Mouse (Mus musculus): ENCODE results near the gene Acot6.

The Acot6 gene

GRCm38 (mm10) chr12:84153414-84153813 lies 53.0 kb downstream of the Acot6 start:
- peaks cover 21% of the 10 kb centered on the region for H3K36me3 ChIP-seq (ENCODE audit: control insufficient read depth, insufficient read depth, low read length, poor library complexity, severe bottlenecking)

GRCm38 (mm10) chr12:84154786-84155522 lies 54.5 kb downstream of the Acot6 start:
- DNase-seq (ENCODE audit: low read depth, low spot score) = no peak
- no peaks in the 10 kb centered on the region for H3K27me3 ChIP-seq (ENCODE audit: control insufficient read depth, insufficient read depth, low read length, poor library complexity, severe bottlenecking)
- peaks cover 31% of the 10 kb centered on the region for H3K36me3 ChIP-seq (ENCODE audit: control insufficient read depth, insufficient read depth, low read length, poor library complexity, severe bottlenecking)

More at GRCm38 (mm10) chr12:84153414-84153813, 53.0 kb downstream of the Acot6 start:
- DNase-seq (ENCODE audit: low read depth, low spot score) = no peak
- H3K27me3 ChIP-seq (ENCODE audit: control insufficient read depth, insufficient read depth, low read length, poor library complexity, severe bottlenecking) = no peaks in the 10 kb centered on the region

GRCm38 (mm10) chr12:84155523-84155871 lies 55.0 kb downstream of the Acot6 start:
- Histone ChIP-seq H3K36me3 (ENCODE audit: control insufficient read depth, insufficient read depth, low read length, poor library complexity, severe bottlenecking) (peaks cover 36% of the 10 kb centered on the region), H3K27me3 (ENCODE audit: control insufficient read depth, insufficient read depth, low read length, poor library complexity, severe bottlenecking) (no peaks in the 10 kb centered on the region)
- DNase-seq (ENCODE audit: low read depth, low spot score) = no peak

GRCm38 (mm10) chr12:84156210-84156609 lies 55.8 kb downstream of the Acot6 start:
- no peak for DNase-seq (ENCODE audit: low read depth, low spot score)
- H3K36me3 ChIP-seq (ENCODE audit: control insufficient read depth, insufficient read depth, low read length, poor library complexity, severe bottlenecking) = peaks cover 38% of the 10 kb centered on the region
- no peaks in the 10 kb centered on the region for H3K27me3 ChIP-seq (ENCODE audit: control insufficient read depth, insufficient read depth, low read length, poor library complexity, severe bottlenecking)

- Histone ChIP-seq H3K27me3 (ENCODE audit: control insufficient read depth, insufficient read depth, low read length, poor library complexity, severe bottlenecking) (no peaks in the 10 kb centered on the region), H3K36me3 (ENCODE audit: control insufficient read depth, insufficient read depth, low read length, poor library complexity, severe bottlenecking) (peaks cover 33% of the 10 kb centered on the region)
- DNase-seq (ENCODE audit: low read depth, low spot score) = no peak
Observed at GRCm38 (mm10) chr12:84158156-84158555, 57.7 kb downstream of the Acot6 start.

GRCm38 (mm10) chr12:84160491-84160890 lies 60.0 kb downstream of the Acot6 start:
- peaks cover 35% of the 10 kb centered on the region for H3K36me3 ChIP-seq (ENCODE audit: control insufficient read depth, insufficient read depth, low read length, poor library complexity, severe bottlenecking)
- no peak for DNase-seq (ENCODE audit: low read depth, low spot score)
- no peaks in the 10 kb centered on the region for H3K27me3 ChIP-seq (ENCODE audit: control insufficient read depth, insufficient read depth, low read length, poor library complexity, severe bottlenecking)
